Mouse (Mus musculus) liver, embryonic 14.5 days (tissue): ENCODE measurements around the gene Tex46. TPM values are rescaled to one million over a fixed set of nuclear protein-coding genes. Genes with fewer than 3 reads are reported as not detected.

Experiments
- ATAC-seq: fragments of 200-750 bp; cut with Nextera tagmentation; 2 replicates; pipeline ENCODE4 v1.8.0; 2017; ENCODE audit warnings: moderate number of reproducible peaks, mild to moderate bottlenecking, moderate library complexity; ENCODE audit not compliant: insufficient read depth
- DNase-seq, 3 experiments: peaks; one replicate each; pipeline ENCODE4 v3.0.0-alpha.2; 2012 to 2013; ENCODE audit warnings: low read depth in 3 of 3, low spot score in 3 of 3
- H3K27ac ChIP-seq: fragments of 300-500 bp; sonication (generic); 2 replicates; pipeline ENCODE4 v1.5.1; 2014; ENCODE audit warnings: moderate library complexity, mild to moderate bottlenecking, control low read depth, inconsistent platforms
- H3K27me3 ChIP-seq: fragments of 300-500 bp; sonication (generic); 2 replicates; pipeline ENCODE4 v1.6.1; 2014; ENCODE audit warnings: mild to moderate bottlenecking, low read length, moderate library complexity; ENCODE audit not compliant: control insufficient read depth, insufficient read depth
- H3K36me3 ChIP-seq: fragments of 300-500 bp; sonication (generic); replicated peaks from 2 replicates; pipeline ENCODE4 v1.6.1; 2014; ENCODE audit warnings: low read depth; ENCODE audit not compliant: control insufficient read depth, insufficient read depth
- H3K4me1 ChIP-seq, 2 experiments: fragments of 200-500 bp in 1 of 2; fragments of 300-500 bp in 1 of 2; sonication (generic) in 1 of 2; replicated peaks; 2 replicates each; pipeline ENCODE4 v1.6.1; 2012 to 2014; ENCODE audit warnings: antibody characterized with exemption in 1 of 2, inconsistent platforms in 1 of 2, low read length in 1 of 2; ENCODE audit not compliant: control insufficient read depth in 2 of 2, insufficient read depth in 2 of 2
- H3K4me2 ChIP-seq: fragments of 300-500 bp; sonication (generic); 2 replicates; pipeline ENCODE4 v1.6.1; 2014; ENCODE audit warnings: low read depth, mild to moderate bottlenecking, control low read depth, moderate library complexity
- H3K4me3 ChIP-seq, 2 experiments: fragments of 200-500 bp in 1 of 2; fragments of 300-500 bp in 1 of 2; sonication (generic) in 1 of 2; 2 replicates each; pipeline ENCODE4 v1.5.1; 2012 to 2014; ENCODE audit warnings: low read depth in 2 of 2, low read length in 2 of 2, mild to moderate bottlenecking in 2 of 2, control low read depth in 1 of 2, inconsistent platforms in 1 of 2, moderate library complexity in 1 of 2; ENCODE audit not compliant: insufficient read depth in 1 of 2
- H3K9ac ChIP-seq: fragments of 300-500 bp; sonication (generic); replicated peaks from 2 replicates; pipeline ENCODE4 v1.6.1; 2014; ENCODE audit warnings: mild to moderate bottlenecking, control low read depth, moderate library complexity
- H3K9me3 ChIP-seq: fragments of 300-500 bp; sonication (generic); 2 replicates; pipeline ENCODE4 v1.6.1; 2016; ENCODE audit warnings: low read length, mixed read lengths; ENCODE audit not compliant: control insufficient read depth
- CTCF ChIP-seq: IDR thresholded peaks from 2 replicates; pipeline ENCODE4 v1.5.1; 2016; ENCODE audit warnings: antibody characterized with exemption, low read depth, control low read depth
- EP300 ChIP-seq: IDR thresholded peaks from 2 replicates; pipeline ENCODE4 v1.6.1; 2016; ENCODE audit warnings: antibody characterized with exemption, low read depth
- WGBS: fragments of 180-500 bp; shearing (Covaris S2); extraction: QIAGEN DNeasy Blood & Tissue Kit; methylation state at CpG from one replicate; pipeline ENCODE4 v1.1.7; 2014; ENCODE audit not compliant: insufficient replicate concordance; 5-methylcytosine and 5-hydroxymethylcytosine counted together
- polyA plus RNA-seq, 2 experiments: library from polyadenylated mRNA; depleted of rRNA in 1 of 2; stranded (reverse) in 1 of 2; unstranded in 1 of 2; fragments of >200 nt; fragmentation: Nextera tagmentation in 1 of 2; extraction: Ambion mirVana in 1 of 2; gene quantifications; 2 replicates each; pipeline versions ENCODE4 v1.2.1 to v1.2.3; 2012 to 2014

The Tex46 gene
- polyA plus RNA-seq, 2 experiments, result not detected

DNA sequence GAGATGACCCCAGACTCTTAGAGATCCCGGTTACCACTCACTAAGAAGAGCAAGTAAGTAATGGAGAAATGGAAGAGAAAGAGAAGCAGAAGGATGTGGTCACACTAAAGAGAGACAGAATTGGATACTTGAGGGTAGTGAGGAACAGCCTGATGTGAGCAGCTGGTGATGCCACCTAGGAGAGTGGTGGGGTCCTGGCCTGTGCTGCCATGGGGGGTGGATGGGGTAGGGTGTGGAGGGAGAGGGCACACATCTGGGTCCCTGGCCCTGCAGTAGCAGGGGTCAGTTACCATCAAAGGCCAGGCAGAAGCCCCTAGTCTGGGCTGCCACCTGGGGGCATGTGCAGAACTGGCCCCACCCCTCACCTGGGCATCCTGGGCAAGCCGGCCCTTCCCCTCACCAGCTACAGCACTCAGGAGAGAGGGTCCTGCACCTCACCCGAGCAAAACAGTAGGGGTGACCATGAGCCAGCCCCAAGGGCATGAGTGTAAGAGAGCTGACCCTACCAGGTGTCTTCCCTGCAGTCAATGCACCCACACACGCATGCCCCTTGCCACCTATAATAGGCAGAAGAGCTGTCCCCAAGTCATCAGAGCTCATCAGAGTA, 22.9 kb upstream of the Tex46 start:
- TF ChIP-seq CTCF (no peak), EP300 (no peak)
- no peaks in the 10 kb centered on the region for H3K36me3 ChIP-seq
- no peaks in the 10 kb centered on the region for H3K27me3 ChIP-seq
- H3K9me3 ChIP-seq, result no peaks in the 10 kb centered on the region
- H3K4me3 ChIP-seq, result no peak overlapping the region
- peaks cover 6 to 8% of the 10 kb centered on the region in 2 experiments for H3K4me1 ChIP-seq
- H3K4me2 ChIP-seq, result peak overlapping the region; percentile 51
- 0 out of 2 replicates have a peak overlapping the region, but pooled peaks have one; percentile 7 for H3K9ac ChIP-seq
- ATAC-seq (no peak; the same call in 1 of the 2 replicates), DNase-seq (no peak)
- 0 out of 2 replicates have a peak overlapping the region, but pooled peaks have one; percentile 19 for H3K27ac ChIP-seq
- WGBS, result 63% methylated on average over 4 of the region's 4 CpGs

GRCm38 (mm10) chr4:136588003-136588402, 22.2 kb upstream of the Tex46 start:
- Histone ChIP-seq H3K36me3 (peaks cover 2% of the 10 kb centered on the region; the same call in 1 of the 2 replicates), H3K4me1 (peaks cover 6 to 8% of the 10 kb centered on the region in 2 experiments), H3K27ac (no peak overlapping the region; the same call in 1 of the 2 replicates), H3K9me3 (no peaks in the 10 kb centered on the region), H3K27me3 (no peaks in the 10 kb centered on the region), H3K9ac (0 out of 2 replicates have a peak overlapping the region, but pooled peaks have one; percentile 7), H3K4me2 (peak overlapping the region; percentile 51), H3K4me3 (no peak overlapping the region)
- ATAC-seq (peak; percentile 65), DNase-seq (no peak)
- TF ChIP-seq CTCF (no peak), EP300 (no peak)
- 14% methylated on average over 4 of the region's 4 CpGs for WGBS

DNA sequence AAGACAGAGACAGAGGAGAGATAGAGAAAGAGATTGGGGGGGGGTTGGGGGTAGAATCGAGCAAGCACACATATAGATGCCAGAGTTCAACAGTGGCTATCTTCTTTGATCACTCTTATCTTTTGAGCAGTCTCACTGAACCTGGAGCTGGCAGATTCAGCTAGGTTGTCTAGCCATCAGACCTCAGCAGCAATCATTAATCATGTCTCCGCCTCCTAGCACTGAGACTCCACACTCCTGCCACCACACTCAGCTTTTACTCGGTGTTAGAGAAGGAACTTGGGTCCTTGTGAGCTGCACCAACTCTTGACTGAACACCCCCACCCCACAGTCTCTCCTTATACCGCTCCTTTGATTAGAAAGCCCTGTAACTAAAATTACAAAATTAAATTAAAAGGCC, 18.1 kb upstream of the Tex46 start:
- H3K27me3 ChIP-seq, result no peaks in the 10 kb centered on the region
- TF ChIP-seq EP300, result no peak
- no peak for TF ChIP-seq CTCF
- H3K4me1 ChIP-seq, result peaks cover 6 to 8% of the 10 kb centered on the region in 2 experiments
- no peaks in the 10 kb centered on the region for H3K9me3 ChIP-seq
- ATAC-seq, result no peak
- H3K4me3 ChIP-seq, result no peak overlapping the region
- H3K27ac ChIP-seq, result no peak overlapping the region
- peaks cover 2% of the 10 kb centered on the region; the same call in 1 of the 2 replicates for H3K36me3 ChIP-seq
- no peak overlapping the region for H3K9ac ChIP-seq
- no peak overlapping the region for H3K4me2 ChIP-seq
- DNase-seq, result no peak
- WGBS, result 41% methylated on average over 4 of the region's 4 CpGs

GRCm38 (mm10) chr4:136594006-136594405, 16.2 kb upstream of the Tex46 start:
- Histone ChIP-seq H3K27ac (no peak overlapping the region), H3K4me2 (no peak overlapping the region), H3K4me1 (peaks cover 0 to 8% of the 10 kb centered on the region in 2 experiments; a peak in 2 of 4 replicates), H3K9ac (no peak overlapping the region), H3K27me3 (no peaks in the 10 kb centered on the region), H3K36me3 (peaks cover 2% of the 10 kb centered on the region; the same call in 1 of the 2 replicates), H3K9me3 (no peaks in the 10 kb centered on the region), H3K4me3 (no peak overlapping the region)
- ATAC-seq (no peak), DNase-seq (no peak)
- 72% methylated on average over 2 of the region's 2 CpGs for WGBS
- TF ChIP-seq EP300 (no peak), CTCF (no peak)

DNA sequence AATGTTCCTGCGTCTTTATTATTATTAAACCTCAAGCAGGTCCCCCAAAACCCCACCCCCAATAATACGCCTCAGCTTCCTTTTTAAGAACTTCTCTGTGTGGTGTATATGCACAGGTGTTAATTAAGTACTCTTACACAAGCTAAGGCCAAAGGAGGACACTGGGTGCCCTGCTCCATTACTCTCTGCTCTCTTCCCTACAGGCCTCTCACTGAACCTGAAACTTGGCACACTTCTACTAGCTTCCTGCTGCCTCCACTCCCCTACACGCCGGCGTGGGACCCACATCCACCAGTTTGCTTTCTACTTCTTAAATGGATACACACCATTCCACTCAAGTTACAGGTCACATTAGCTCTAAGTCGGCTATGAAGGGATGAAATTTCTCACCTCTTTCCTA, 15.0 kb upstream of the Tex46 start:
- WGBS, result 74% methylated on average over 6 of the region's 6 CpGs
- no peak overlapping the region for H3K27ac ChIP-seq
- H3K27me3 ChIP-seq, result no peaks in the 10 kb centered on the region
- H3K4me1 ChIP-seq, result peaks cover 0 to 6% of the 10 kb centered on the region in 2 experiments; a peak in 2 of 4 replicates
- no peak for TF ChIP-seq EP300
- TF ChIP-seq CTCF, result no peak
- H3K9me3 ChIP-seq, result no peaks in the 10 kb centered on the region
- no peak overlapping the region for H3K9ac ChIP-seq
- peaks cover 4% of the 10 kb centered on the region; the same call in 1 of the 2 replicates for H3K36me3 ChIP-seq
- H3K4me2 ChIP-seq, result no peak overlapping the region
- no peak for ATAC-seq
- DNase-seq, result no peak
- H3K4me3 ChIP-seq, result no peak overlapping the region
